Mouse (Mus musculus) G1E-ER4 (cell line): ENCODE results near the gene Gm28374. TPM values are rescaled to one million over a fixed set of nuclear protein-coding genes. Genes with fewer than 3 reads are reported as not detected.

ENCODE experiments used
- GATA1 ChIP-seq: IDR thresholded peaks from one replicate; pipeline ENCODE4 v1.8.0; 2012; ENCODE audit warnings: low read length, inconsistent platforms
- polyA plus RNA-seq: library from polyadenylated mRNA; stranded (reverse); fragments of >175 nt; gene quantifications from 2 replicates; pipeline ENCODE4 v1.2.3, GENCODE M21; 2012

The Gm28374 gene
- polyA plus RNA-seq, 1 experiment: 0.53 TPM

DNA sequence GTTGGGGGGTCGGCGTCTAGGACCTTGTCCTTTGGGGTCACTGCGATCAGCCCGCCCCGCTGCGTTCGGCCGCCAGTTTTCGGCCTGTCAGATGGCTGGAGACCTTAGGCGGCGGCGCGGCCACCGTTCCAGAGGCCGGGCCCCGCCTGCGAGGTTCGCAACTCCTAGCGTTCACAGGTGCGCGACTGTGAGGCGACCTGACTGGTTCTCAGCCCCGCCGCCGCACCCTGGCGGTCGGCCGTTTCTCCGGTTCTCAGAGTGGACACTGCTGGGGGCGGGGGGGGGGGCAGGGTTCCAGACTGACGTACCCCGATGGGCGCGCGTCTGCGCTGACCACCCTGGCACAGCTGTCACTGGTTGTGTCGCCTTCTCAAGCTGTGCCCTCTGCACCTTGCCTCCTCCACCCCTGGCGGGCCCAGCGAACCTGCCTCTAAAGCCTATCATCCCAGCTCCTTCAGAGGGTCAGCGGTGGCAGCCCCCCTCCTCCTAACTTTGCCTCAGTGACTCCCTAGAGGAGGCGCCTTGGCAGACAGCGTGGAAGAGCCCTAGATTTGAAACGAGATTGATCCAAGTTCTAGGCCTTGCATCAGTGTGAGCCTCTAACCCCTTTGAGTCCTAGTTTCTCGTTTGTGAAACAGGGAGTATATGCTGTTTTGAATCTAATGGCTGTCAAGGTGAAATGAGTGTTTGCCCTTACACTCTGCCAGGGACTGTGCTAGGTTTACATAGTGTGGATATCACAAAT, 34.7 kb downstream of the Gm28374 start:
- TF ChIP-seq GATA1: no peak

DNA sequence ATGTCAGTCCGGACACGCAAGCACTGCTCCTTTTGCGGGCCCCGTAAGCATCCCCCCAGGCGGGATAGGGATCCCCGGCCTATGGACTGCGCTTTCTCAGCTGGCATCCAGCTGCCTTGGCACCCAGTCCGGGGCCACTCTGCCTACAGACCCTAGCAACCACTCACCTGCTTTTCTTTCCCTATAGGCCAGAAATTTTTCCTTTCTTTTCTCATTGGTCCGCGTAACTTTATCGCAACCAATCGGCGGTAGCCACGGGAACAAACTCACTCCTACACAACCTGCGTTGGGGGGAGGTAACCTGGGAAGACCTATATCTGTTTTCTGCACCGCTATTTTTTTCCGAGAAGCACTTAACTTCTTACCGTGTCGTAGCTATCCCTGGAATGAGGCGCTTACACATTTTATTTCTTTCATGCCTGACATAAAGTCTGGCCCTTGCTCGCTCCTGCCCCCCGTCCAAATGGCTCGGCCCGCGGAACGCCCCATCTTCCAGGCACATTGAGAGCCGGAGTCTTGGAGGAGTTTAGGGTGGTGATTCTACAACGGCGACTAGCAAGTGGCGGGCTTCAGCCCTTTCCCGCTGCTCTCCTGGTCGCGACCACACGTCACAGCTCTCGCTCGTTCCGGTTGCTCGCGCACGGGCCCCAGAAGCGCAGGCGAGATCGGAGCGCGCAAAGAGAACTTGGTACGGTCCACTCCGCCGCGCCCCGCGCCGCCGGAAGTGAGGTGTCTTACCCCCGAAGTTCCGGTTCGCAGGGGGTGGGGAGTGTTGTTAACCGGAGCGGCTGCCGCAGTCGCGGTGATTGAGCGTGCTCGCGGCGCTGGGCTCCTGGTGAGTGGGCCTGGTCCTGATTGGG, 35.5 kb downstream of the Gm28374 start, which contains the start of gene Syvn1:
Syvn1 (plus strand) TSS at position 283 of the 860 bp plus-strand sequence.
- TF ChIP-seq GATA1: no peak

DNA sequence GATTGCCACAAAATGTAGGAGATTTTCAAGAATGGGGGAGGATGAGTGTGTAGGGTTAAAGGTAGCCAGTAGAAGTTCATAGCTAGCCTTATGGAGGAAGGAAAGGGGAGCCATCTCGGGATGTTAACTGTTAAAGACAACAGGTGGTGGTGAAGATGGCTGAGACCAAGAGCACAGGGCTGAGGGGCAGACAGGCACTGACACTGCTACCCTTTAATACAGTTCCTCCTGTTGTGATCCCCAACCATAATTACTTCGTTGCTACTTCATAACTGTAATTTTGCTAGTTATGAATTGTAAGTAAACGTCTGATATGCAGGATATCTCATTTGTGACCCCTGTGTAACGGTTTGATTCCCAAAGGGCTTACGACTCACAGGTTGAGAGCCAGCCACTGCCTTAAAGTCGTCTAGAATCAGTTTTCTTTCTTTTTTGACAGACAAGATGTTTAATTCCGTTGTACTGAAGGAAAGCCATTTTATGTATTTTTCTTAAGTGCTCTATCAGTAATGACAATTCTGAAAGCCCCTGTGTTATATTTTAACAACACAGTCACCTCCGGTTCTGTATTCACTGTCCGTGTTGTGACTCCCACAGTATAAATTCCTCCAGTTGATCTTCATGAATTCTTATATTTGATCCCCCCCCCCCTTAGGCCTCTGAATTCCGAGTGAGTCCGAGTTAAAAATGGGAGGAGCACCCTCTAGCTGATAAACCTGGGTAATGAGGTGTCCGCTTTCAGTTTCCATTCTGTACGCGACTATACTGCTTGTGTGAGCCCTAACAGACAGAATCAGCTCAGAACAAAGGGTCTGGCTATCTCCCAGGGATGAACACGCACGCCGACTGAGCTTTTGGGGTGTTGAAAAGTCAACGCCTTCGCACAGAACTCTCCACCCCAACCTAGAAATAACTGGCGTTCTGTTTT, 36.4 kb downstream of the Gm28374 start:
- no peak for TF ChIP-seq GATA1

DNA sequence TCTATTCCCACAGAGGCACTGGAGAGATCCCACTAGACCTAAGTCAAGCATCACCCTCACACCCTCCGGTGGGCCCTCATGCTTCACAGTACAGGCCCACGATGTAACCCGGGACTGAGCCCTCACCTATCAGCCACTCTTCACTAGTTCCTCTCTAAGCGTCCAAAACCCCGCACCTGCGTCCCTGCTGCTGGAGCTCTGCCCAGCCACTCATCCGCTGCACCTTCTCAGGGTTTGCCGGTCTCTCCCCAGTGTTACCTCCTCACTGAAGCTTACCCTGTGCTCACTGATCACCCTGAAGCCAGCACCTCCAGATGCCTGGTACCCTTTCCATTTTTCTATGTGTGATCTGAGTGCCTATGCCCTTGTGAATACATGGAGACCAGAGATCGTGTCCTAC, 39.8 kb downstream of the Gm28374 start:
- TF ChIP-seq GATA1: no peak

DNA sequence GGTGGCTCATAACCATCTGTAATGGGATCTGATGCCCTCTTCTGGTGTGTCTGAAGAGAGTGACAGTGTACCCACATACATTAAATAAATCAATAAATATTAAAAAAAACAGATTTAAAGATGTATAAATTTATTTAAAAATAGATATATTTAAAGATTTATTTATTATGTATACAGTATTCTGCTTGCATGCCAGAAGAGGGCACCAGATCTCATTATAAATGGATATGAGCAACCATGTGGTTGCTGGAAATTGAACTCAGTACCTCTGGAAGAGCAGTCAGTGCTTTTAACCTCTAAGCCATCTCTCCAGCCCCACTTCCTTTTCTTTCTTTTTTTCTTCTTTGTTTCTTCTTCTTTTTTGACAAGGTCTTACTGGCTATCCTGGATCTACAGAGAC, 42.1 kb downstream of the Gm28374 start:
- no peak for TF ChIP-seq GATA1

DNA sequence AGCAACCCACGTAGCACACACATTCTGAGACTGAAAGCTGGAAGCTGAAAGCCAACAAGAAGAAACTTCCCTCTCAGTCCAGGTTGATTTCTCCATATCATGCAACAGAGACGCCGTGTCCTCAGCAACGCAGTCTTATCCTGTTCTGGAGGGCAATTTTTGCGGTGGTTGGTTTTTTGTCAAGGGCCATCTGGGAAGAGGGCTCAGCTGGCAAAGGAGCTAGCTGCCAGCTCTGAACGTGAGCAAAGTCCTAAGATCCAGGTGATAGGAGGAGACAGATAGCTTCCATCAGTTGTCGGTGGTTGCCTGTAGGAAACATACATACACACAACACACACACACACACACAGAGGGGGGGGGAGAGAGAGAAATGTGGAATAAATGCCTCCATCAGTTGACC, 43.7 kb downstream of the Gm28374 start:
- no peak for TF ChIP-seq GATA1

DNA sequence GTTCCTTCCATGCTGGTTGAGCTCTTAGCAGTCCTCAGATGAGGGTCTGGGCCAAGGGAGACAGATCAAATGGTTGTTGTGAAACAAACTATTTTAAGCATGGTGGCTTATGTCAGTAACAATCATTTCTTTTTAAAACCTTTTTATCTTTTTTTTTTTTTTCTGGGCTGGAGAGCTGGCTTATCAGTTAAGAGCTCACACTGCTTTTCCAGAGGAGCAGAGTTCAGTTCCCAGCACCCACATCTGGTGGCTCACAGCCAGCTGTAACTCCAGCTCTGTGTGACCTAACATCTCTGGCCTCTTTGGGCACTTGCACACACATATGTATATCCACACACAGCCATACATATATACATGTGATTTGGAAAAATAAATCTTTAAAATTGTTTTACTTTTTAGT, 44.4 kb downstream of the Gm28374 start:
- no peak for TF ChIP-seq GATA1

DNA sequence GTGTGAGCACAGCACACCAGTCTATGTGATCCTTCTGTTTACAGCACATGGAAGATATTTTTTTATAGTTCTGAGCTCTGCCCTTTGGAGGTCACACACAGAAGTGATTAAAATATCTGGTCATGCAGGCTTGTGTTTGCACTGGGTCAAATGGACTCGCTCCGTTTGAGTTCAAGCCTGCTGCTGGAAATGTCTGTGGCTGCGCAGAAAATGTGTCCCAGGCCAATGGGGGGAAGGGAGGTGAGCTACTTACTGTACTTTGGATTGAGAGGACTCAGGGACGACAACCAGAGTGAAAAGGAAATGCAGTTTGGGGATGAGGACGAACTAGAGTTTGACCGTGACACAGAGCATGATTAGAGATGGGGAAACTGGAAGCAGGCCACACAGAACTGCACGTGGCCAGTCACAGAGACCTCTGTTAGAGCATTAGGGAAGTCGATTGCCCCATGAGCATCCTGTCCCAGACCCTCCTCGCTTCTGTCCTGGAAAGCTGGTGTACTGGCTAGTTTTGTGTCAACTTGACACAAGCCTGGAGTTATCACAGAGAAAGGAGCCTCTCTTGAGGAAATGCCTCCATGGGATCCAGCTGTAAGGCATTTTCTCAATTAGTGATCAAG, 46.0 kb downstream of the Gm28374 start:
- no peak for TF ChIP-seq GATA1

DNA sequence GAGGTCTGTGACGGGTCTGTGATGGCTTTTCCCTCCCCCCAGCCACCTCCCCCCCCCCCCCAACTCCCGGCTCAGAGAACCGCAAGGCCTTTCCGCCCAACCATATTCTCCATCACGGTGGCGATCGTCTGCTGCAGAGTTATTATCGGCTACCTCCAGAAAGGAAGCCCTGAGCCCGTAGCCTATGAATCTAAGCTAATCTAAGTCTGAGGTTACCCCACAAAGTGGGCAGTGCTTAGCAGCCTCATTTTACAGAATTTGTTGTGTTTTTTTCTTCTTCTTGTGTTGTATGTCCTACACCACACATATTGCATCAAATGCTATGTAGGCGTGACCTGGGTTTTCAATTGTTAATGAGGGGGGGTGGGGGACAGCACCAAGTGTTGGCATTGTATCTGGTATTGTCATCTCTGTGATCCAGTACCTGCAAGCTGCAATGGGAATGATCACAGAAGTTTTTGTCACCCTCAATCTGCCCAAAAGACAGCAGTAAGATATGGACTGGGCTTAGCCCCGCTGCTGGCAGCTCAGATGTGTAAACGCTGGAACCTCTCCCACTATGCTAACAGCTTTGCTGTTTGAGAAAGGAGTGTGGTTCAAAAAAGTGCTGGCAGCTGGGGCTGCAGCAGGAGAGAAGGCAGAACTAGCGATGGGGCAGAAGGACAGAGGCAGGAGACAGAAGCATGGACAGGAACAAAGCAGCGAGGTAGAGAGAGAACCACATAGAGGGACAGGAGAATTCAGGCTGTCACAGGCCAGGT, 51.4 kb downstream of the Gm28374 start:
- no peak for TF ChIP-seq GATA1

DNA sequence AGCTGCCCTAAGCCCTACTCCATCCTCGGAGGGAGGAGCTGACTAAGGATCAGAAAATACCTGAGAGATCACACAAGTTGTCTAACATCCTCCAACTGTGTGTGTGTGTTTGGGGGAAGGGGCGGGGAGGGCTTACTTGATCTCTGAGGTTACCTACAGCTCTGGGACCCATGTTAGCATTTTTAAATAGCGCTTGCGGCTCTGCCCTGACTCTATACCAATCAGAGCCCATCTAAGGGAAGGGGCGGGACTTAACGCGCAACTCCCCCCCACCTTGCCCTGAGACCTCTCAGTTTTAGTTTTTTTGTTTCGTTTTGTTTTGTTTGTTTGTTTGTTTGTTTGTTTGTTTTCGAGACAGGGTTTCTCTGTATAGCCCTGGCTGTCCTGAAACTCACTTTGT, 52.6 kb downstream of the Gm28374 start:
- TF ChIP-seq GATA1: no peak

DNA sequence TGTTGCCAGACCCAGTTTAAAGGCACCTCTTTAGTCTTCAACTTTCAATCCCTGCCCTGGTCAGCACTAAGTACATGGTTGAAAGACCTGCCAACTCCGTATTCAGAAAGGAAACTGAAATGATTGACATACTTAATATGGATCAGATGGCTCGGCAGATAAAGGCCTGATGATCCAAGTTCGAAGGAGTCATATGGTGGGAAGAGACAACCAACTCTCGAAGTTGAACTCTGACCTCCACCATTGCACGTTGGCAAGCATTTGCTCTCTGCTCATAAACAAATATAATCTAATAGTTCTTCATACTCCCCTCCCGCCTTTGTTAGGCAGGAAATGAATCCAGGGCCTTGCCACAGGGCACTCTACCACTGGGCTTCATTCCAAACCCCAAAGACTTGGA, 53.1 kb downstream of the Gm28374 start:
- no peak for TF ChIP-seq GATA1

Other genes starting within 250 kb of the Gm28374 start
- gene Frmd8, start 207.0 kb downstream of the Gm28374 start, polyA plus RNA-seq: 12.9 and 13.6 TPM in 2 replicates
- gene Slc25a45, start 204.4 kb downstream of the Gm28374 start, polyA plus RNA-seq: 0.15 and 0.64 TPM in 2 replicates
- gene Tigd3, start 188.1 kb downstream of the Gm28374 start, polyA plus RNA-seq: 0.73 and 1.3 TPM in 2 replicates
- 34.4 and 70.2 TPM in 2 replicates for gene Dpf2, start 169.2 kb downstream of the Gm28374 start, polyA plus RNA-seq
- gene Cdc42ep2, start 157.4 kb downstream of the Gm28374 start, polyA plus RNA-seq: 0.39 and 0.43 TPM in 2 replicates
- gene Pola2, start 118.1 kb downstream of the Gm28374 start, polyA plus RNA-seq: 45.7 and 48.5 TPM in 2 replicates
- gene Slc22a20, start 96.1 kb downstream of the Gm28374 start, polyA plus RNA-seq: not detected in 2 replicates
- gene Capn1, start 66.4 kb downstream of the Gm28374 start, polyA plus RNA-seq: 83.7 and 139 TPM in 2 replicates
- gene Syvn1, start 35.7 kb downstream of the Gm28374 start, polyA plus RNA-seq: 90.1 and 101 TPM in 2 replicates
- gene Mrpl49, start 24.5 kb downstream of the Gm28374 start, polyA plus RNA-seq: 37.7 and 52.6 TPM in 2 replicates
- 3,884 and 3,991 TPM in 2 replicates for gene Fau, start 24.4 kb downstream of the Gm28374 start, polyA plus RNA-seq
- 98.9 and 102 TPM in 2 replicates for gene Znhit2, start 21.1 kb downstream of the Gm28374 start, polyA plus RNA-seq
- 26.5 and 33.6 TPM in 2 replicates for gene Tm7sf2, start 13.9 kb downstream of the Gm28374 start, polyA plus RNA-seq
- 39.5 and 65.2 TPM in 2 replicates for gene Vps51, start 5.0 kb downstream of the Gm28374 start, polyA plus RNA-seq
- gene Tmem262, start 2.2 kb downstream of the Gm28374 start, polyA plus RNA-seq: not detected in 2 replicates
- 61.7 and 75.6 TPM in 2 replicates for gene Zfpl1, start 2.7 kb upstream of the Gm28374 start, polyA plus RNA-seq
- 13.3 and 17.8 TPM in 2 replicates for gene Cdca5, start 2.7 kb upstream of the Gm28374 start, polyA plus RNA-seq
- gene AC131692.1, start 12.2 kb upstream of the Gm28374 start, polyA plus RNA-seq: 3.5 and 4.9 TPM in 2 replicates
- 0.38 and 0.46 TPM in 2 replicates for gene Naaladl1, start 23.5 kb upstream of the Gm28374 start, polyA plus RNA-seq
- gene Sac3d1, start 36.4 kb upstream of the Gm28374 start, polyA plus RNA-seq: 82.9 and 91.0 TPM in 2 replicates
- 89.0 and 122 TPM in 2 replicates for gene Snx15, start 46.0 kb upstream of the Gm28374 start, polyA plus RNA-seq
- not detected in 2 replicates for gene Batf2, start 58.7 kb upstream of the Gm28374 start, polyA plus RNA-seq
- 81.6 and 111 TPM in 2 replicates for gene Arl2, start 59.3 kb upstream of the Gm28374 start, polyA plus RNA-seq
- gene Majin, start 102.1 kb upstream of the Gm28374 start, polyA plus RNA-seq: not detected in 2 replicates
- gene Gpha2, start 144.1 kb upstream of the Gm28374 start, polyA plus RNA-seq: not detected in 2 replicates
- 10.7 and 14.2 TPM in 2 replicates for gene Ppp2r5b, start 153.6 kb upstream of the Gm28374 start, polyA plus RNA-seq
- 43.9 and 49.6 TPM in 2 replicates for gene Atg2a, start 159.4 kb upstream of the Gm28374 start, polyA plus RNA-seq
- 231 and 274 TPM in 2 replicates for gene Ehd1, start 194.5 kb upstream of the Gm28374 start, polyA plus RNA-seq
- gene Cdc42bpg, start 224.2 kb upstream of the Gm28374 start, polyA plus RNA-seq: 10.8 and 12.9 TPM in 2 replicates